Mouse (Mus musculus): ENCODE measurements at regions not wholly inside any gene's neighbourhood (a gene's known extent, or its start where the extent isn't known, plus 50 kb on each side); places are given as distances from the start of the nearest gene placed in this dataset.

- no peak for DNase-seq (ENCODE audit: low spot score in 2 of 2)
Measured at GRCm38 (mm10) chr13:72691783-72692729, 63.4 kb downstream of the Irx2 start.

- DNase-seq (ENCODE audit: low spot score in 2 of 2): no peak
Measured at GRCm38 (mm10) chr13:72707469-72707868, 78.8 kb downstream of the Irx2 start.

DNA sequence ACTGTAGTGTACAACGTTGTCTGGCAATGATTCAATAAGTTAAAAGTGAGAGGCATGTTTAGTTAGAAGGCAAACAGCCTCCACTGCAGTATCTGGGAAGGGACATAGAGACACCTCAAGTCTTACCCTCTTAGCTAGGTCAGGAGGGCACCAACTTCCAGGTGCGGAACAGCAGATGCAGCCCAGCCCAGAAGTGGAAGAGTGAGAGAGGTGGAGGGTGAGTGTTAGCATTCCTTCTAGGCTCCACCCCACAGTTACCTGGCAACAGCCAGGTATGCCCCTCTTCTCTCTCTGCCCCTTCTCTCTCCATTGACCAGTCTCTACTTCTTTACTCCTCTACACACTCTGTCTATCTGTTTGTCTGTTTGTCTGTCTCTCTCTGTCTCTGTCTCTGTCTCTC is 80.1 kb downstream of the Irx2 start:
- no peak for DNase-seq (ENCODE audit: low spot score in 2 of 2)

DNA sequence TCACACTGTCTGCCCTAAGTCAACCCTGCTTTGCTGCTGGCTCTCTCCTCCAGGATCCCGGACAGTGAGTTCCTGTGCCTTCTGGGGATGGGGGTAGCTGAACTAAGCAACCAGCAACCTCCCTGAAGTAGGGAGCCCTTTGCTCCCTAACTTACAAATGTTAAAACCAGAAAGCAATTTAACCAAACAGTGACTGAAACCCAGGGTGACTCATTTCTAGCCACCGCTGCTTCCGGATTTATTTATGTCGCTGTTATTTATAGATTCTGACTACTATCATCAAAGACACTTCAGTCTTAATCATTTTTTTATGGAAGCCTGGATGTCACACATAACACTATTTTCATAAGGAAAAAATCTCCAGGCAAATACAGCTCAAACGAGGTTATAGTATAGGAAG is 81.4 kb downstream of the Irx2 start:
- no peak for DNase-seq (ENCODE audit: low spot score in 2 of 2)

- DNase-seq (ENCODE audit: low spot score in 2 of 2): no peak
Measured at GRCm38 (mm10) chr13:72711136-72711535, 82.5 kb downstream of the Irx2 start.

DNA sequence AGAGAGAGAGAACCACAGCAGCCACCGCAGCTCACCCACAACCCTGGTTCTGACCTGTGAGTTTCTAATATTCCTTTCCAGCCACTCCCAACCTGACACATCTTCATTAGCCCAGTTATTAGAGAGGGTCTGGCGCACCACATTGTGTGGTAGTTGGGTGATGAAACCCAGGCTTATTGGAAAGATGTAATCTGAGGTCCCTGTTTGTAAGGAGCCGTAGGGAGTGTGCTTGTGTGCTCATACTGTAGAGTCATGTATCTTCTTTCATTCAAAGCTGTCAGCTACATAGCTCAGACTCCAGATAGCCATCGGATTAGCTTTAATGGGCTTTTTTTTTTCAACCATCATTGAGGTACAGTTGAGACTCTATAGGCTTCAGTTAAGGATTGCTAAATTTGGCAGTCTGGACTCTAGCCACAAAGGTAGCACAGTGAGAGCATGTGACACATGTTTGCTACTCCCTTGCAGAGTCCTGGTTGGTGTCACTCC is 83.3 kb downstream of the Irx2 start:
- DNase-seq (ENCODE audit: low spot score in 2 of 2): no peak

DNA sequence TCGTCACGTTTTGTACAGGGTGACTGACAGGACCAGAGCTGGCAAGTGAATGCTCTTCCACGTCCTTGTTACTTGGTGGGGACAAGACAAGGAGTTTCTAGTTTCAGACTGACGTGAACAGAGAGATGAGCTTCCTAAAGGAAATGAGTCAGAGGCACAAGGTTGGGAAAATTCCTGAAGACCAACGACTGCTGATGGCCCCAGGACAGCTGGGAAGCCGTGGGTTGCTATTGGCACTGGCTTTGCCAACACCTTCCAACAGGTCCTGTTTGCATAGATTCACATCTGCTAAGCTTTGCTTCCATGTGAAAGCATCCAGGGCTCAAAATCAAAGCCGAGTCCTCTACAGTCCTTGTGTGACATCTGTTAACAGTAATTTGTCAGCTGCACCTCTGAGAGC is 86.2 kb downstream of the Irx2 start:
- no peak for DNase-seq (ENCODE audit: low spot score in 2 of 2)

DNA sequence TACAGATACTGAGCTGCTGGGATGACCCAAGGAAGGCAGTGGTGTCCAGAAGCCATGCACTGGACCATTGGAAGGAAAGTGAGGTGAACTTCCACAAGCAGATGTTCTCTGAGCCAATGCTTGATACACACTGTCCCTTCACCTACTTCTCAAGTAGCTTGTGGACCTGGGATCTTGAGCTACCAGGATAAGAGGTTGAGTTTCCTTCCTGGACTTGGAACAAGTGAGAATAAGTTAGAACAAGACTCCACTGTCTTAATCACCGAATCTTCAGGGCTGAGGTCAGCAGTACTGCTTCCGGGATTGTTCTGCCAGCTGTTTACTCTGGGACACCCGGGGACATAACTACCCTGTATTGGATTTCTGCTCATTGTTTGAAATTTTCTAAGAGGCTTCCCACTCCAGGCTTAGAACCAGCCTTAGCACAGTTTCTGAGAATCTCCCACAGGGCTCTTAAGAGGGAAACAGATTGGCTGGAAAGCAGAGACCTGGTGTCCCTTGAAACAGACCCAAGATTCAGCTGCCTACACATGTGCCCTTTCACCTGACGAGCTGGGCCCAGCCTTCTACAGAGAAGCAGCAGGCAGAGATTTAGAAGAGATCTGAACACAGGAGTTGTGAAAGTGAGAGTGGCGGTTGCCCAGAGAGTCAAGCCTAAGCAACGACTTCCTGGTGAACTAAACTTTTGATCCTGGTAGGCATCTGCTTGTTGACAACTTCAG is 87.5 kb downstream of the Irx2 start:
- no peak for DNase-seq (ENCODE audit: low spot score in 2 of 2)

DNA sequence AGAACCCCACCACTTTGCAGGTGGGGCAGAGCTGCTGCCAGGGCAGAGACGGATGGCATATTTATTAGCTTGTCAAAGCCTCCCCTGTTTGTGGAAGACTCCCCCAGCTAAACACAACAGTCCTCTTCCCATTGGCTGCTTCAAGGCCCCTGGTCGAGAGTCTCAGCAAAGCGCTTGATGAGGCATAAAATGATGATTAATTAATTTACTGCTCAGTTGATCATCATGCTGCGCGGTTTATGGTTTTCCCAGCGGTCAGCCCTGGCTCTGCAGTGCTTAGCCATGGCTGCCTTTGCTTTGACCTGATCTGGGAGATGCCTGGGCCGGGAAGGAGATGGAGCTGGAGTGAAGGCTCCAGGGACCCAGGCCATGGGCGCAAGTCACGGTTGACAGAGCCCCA is 98.5 kb downstream of the Irx2 start:
- DNase-seq (ENCODE audit: low spot score in 2 of 2): no peak

GRCm38 (mm10) chr13:72735916-72736315 is 107.3 kb downstream of the Irx2 start:
- no peak for DNase-seq (ENCODE audit: low spot score in 2 of 2)

DNA sequence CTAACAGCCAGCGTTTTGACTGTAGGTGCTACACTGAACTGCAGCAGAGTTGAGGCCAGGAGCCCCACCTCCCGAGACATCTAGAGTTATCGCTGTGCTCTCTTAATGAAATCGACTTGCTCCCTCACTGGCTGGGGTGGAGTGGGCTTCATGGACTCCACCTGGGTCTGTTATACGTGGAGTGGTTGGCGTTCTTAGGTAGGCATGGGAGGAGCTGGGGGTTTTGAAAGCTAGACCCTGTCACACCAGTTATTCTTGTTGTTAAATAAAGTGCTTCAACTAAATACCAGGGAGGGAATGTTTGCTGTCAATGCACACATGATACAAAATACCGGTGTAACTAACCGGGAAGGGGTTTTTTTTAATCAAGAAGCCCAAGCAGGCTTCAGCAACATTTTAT is 108.4 kb downstream of the Irx2 start:
- no peak for DNase-seq (ENCODE audit: low spot score in 2 of 2)

DNA sequence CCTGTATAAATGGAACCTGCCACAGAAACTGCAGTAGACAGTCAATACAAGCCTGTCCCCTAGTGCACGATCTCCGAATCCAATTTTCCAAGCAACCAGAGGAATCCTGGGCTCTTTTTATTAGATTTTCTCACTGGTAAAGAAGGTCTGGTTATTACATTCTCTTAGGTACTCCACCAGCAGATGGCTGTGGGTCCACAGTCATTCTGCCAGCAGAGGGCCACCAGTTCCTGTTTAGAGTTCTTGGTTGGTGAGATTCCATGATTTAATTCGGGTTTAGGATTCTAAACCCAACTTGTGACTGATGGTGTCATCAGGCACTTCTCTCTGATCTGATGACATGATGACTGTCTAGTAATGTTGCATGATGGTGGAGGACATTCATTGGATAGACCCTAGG is 118.6 kb downstream of the Irx2 start:
- DNase-seq (ENCODE audit: low spot score in 2 of 2): no peak

DNA sequence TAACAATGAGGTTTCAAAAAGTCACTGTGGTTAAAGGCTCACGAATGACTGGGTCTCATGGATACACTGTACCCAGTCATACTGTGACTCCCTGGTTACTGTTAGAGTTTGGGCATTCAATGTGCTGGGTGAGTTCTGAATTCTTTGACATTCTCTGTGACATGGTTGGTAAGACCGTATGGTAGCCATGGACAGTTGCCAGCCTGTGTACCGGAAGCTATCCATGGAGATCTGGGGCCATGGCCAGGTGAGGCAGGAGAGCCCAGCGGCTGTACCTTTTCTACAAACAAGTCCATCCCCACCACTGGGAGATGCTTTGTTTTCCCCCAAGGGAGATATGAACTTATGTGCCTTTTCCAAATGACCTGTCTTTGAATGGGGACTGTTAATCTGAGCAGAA is 126.4 kb downstream of the Irx2 start:
- DNase-seq (ENCODE audit: low spot score in 2 of 2): no peak

- no peak for DNase-seq (ENCODE audit: low spot score in 2 of 2)
Measured at GRCm38 (mm10) chr13:72762481-72762880, 133.9 kb downstream of the Irx2 start.

DNA sequence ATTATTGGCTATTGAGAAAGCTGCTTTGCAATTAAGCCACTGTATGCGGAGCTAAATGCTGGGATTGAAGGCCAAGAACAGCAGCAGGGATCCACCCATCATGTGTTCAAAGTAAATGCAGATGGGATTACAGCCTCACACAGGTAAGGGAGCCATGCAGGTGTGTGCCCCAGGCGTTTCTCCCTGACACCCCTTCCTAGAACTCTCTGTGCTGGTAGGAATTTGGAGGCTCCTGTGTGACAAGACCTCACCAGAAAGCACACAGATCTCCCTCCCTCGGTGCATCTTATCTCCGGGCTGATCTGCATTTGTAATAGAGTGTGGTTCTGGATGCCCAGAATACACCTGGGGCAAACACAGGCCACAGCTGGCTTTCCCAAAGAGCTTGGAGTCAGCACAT is 134.7 kb downstream of the Irx2 start:
- no peak for DNase-seq (ENCODE audit: low spot score in 2 of 2)

- DNase-seq (ENCODE audit: low spot score in 2 of 2): no peak
Measured at GRCm38 (mm10) chr13:72767306-72767705, 138.7 kb downstream of the Irx2 start.

GRCm38 (mm10) chr13:72769007-72769595 is 140.5 kb downstream of the Irx2 start:
- DNase-seq (ENCODE audit: low spot score in 2 of 2): no peak

DNA sequence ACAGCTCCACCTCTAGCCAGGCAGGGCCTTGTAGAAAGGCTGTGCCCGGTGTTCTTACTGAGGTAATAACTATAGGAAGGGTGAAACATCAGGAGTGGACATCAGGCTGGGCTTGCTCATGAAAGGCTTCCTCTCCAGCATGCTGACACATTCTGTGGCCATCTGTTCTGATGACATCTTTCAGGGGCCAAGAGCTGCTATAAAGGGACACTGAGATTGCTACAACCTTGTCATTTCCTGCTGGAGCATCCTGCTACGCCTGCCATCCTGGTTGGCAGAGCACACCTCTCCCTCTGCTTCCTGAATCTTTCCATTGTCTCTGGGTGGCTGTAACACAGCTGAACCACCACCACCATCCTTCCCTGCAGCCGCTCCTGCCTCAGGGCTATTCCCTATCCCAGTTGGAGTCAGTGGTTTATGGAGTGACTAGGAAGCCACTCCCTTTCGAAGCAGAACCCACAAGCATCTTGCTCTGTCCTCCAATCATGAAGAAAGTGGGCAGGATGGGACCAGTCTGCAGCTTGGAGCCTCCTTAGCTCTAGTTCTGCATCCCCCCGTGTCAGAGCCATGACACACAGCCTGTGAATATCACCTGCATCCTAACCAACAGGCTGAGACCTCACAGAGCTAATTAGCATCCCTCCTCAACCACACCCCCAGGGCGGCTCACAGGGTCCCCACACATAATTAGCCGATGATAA is 154.6 kb downstream of the Irx2 start:
- DNase-seq (ENCODE audit: low spot score in 2 of 2): no peak

DNA sequence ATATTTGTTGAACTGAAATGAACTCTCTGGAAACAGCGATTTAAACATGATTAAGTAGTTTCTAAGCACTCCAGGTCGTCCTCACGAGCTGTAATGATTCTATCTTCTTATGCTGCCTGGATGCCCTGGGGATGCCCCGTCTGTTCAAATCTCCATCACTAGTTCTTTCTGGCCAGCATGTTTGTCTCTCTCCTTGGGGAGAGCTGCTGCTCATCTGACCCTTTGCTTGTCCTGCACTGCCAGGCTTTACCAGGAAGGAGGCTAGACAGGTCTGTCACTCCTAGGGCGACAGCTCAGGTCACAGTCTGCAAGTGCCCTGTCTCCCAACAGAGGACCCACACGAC is 155.1 kb downstream of the Irx2 start:
- DNase-seq (ENCODE audit: low spot score in 2 of 2): no peak

- no peak for DNase-seq (ENCODE audit: low spot score in 2 of 2)
Measured at GRCm38 (mm10) chr13:72792695-72793094, 164.1 kb downstream of the Irx2 start.

- DNase-seq (ENCODE audit: low spot score in 2 of 2): no peak
Measured at GRCm38 (mm10) chr13:72800021-72800420, 171.4 kb downstream of the Irx2 start.

DNA sequence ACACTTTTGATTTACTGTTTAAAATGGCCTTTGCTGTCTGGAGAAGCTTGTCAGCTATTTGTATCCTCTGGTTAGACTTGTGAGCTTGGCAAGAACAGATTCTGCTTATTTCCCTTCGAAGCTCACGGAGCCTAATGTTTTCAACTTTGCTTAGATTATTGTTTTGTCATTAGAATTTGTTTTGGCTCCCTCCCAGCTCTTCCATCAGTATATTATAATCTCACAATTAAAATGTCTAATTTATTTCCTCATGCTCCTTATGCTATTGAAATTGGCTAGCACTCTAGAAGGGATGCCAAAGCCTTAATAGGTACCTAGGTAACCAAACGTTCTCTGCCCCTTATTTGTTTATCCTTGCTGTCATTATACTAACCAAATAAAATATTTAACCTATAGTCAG is 171.9 kb downstream of the Irx2 start:
- DNase-seq (ENCODE audit: low spot score in 2 of 2): no peak

Data from spleen, postnatal 36 days (tissue).